In genomic region chr6:52102699-52103098, GRCm38 (mm10) we compare ENCODE assay signal across 12 mouse cellular contexts. TPM values are rescaled to one million over a fixed set of nuclear protein-coding genes. Genes with fewer than 3 reads are reported as not detected.
DNase-seq lines count a peak whose midpoint lies in the region; ATAC-seq and TF ChIP-seq lines count a peak whose summit lies in the region.
"Had no signal": no experiment of that assay in that cellular context is flagged by ENCODE, and none has a peak within 500 bp of the region (broad histone marks: within the 10 kb centered on the region; RNA-seq: fewer than 3 reads in every experiment).

No protein-coding gene starts in this region.

- no peak overlapping the region for H3K27ac ChIP-seq in heart, embryonic 16.5 days (ENCODE audit: low read length)
- no peak overlapping the region for H3K27ac ChIP-seq in heart, embryonic 10.5 days
- no peak overlapping the region for H3K27ac ChIP-seq in lung, embryonic 14.5 days (ENCODE audit: low read depth)
- no peak overlapping the region for H3K27ac ChIP-seq in forebrain, embryonic 16.5 days (ENCODE audit: low read length)
- H3K27ac ChIP-seq: forebrain, embryonic 15.5 days had no signal

- H3K9me3 ChIP-seq in heart, embryonic 16.5 days (replicated peaks; ENCODE audit: control insufficient read depth, low read length), result no peaks in the 10 kb centered on the region
- H3K9me3 ChIP-seq in heart, embryonic 10.5 days, result no peaks in the 10 kb centered on the region
- no peaks in the 10 kb centered on the region for H3K9me3 ChIP-seq in lung, embryonic 14.5 days (ENCODE audit: low read depth, low read length)
- no peaks in the 10 kb centered on the region for H3K9me3 ChIP-seq in forebrain, embryonic 16.5 days (ENCODE audit: control insufficient read depth, low read length)
- H3K9me3 ChIP-seq: forebrain, embryonic 15.5 days had no signal

- H3K27me3 ChIP-seq in heart, embryonic 16.5 days (ENCODE audit: control insufficient read depth, insufficient read depth, low read length), result peaks cover 15% of the 10 kb centered on the region
- peaks cover 36% of the 10 kb centered on the region for H3K27me3 ChIP-seq in heart, embryonic 10.5 days (ENCODE audit: insufficient read depth, poor library complexity, severe bottlenecking)
- H3K27me3 ChIP-seq in lung, embryonic 14.5 days (ENCODE audit: insufficient read depth, low read length), result no peaks in the 10 kb centered on the region
- no peaks in the 10 kb centered on the region for H3K27me3 ChIP-seq in forebrain, embryonic 16.5 days (replicated peaks; ENCODE audit: control insufficient read depth, insufficient read depth, low read length)
- H3K27me3 ChIP-seq: CH12.LX had no signal

- H3K4me3 ChIP-seq in heart, embryonic 16.5 days (ENCODE audit: low read length), result no peak overlapping the region
- H3K4me3 ChIP-seq in heart, embryonic 10.5 days, result no peak overlapping the region
- no peak overlapping the region for H3K4me3 ChIP-seq in lung, embryonic 14.5 days (ENCODE audit: low read depth, low read length)
- H3K4me3 ChIP-seq in forebrain, embryonic 16.5 days (replicated peaks; ENCODE audit: low read length), result no peak overlapping the region
- H3K4me3 ChIP-seq: forebrain, embryonic 15.5 days had no signal

- 48% methylated on average over 8 of the region's 8 CpGs for WGBS in heart, embryonic 16.5 days
- 56% methylated on average over 8 of the region's 8 CpGs for WGBS in heart, embryonic 10.5 days
- 16% methylated on average over 8 of the region's 8 CpGs for WGBS in lung, embryonic 14.5 days
- 69% methylated on average over 8 of the region's 8 CpGs for WGBS in forebrain, embryonic 16.5 days

- TF ChIP-seq CTCF in lung, embryonic 14.5 days (IDR thresholded peaks at IDR 0.05; ENCODE audit: low read depth), result no peak; the same call in 1 of the 2 replicates

- H3K4me1 ChIP-seq in heart, embryonic 16.5 days (ENCODE audit: control insufficient read depth, insufficient read depth, low read length), result no peaks in the 10 kb centered on the region
- H3K4me1 ChIP-seq in heart, embryonic 10.5 days, result no peaks in the 10 kb centered on the region
- no peaks in the 10 kb centered on the region for H3K4me1 ChIP-seq in lung, embryonic 14.5 days (ENCODE audit: insufficient read depth)
- no peaks in the 10 kb centered on the region; the same call in 1 of the 2 replicates for H3K4me1 ChIP-seq in forebrain, embryonic 16.5 days (replicated peaks; ENCODE audit: control insufficient read depth, insufficient read depth, low read length)
- H3K4me1 ChIP-seq: forebrain, embryonic 15.5 days had no signal

- no peaks in the 10 kb centered on the region for H3K36me3 ChIP-seq in heart, embryonic 16.5 days (ENCODE audit: control insufficient read depth, insufficient read depth)
- no peaks in the 10 kb centered on the region for H3K36me3 ChIP-seq in heart, embryonic 10.5 days
- no peaks in the 10 kb centered on the region for H3K36me3 ChIP-seq in lung, embryonic 14.5 days (ENCODE audit: insufficient read depth)
- H3K36me3 ChIP-seq in forebrain, embryonic 16.5 days (ENCODE audit: control insufficient read depth, insufficient read depth), result no peaks in the 10 kb centered on the region
- H3K36me3 ChIP-seq: forebrain, embryonic 15.5 days had no signal

- no peak for DNase-seq in heart, embryonic 10.5 days (ENCODE audit: low spot score)
- DNase-seq in right cerebral cortex, adult 18-20 months, result peak; percentile 2
- DNase-seq in right cerebral cortex, postnatal 4 days, result no peak
- DNase-seq in lung, embryonic 14.5 days, result peak; percentile 52
- peak; percentile 11 for DNase-seq in yolk sac, embryonic 10.5 days (ENCODE audit: low spot score)
- no peak for DNase-seq in adrenal gland, adult 8-10 months
- DNase-seq: layer of hippocampus, adult 9-11 months had no signal

- no peak for ATAC-seq in heart, embryonic 16.5 days (replicated peaks; ENCODE audit: extremely low read depth, insufficient read depth, low FRiP score)
- ATAC-seq in lung, embryonic 14.5 days (ENCODE audit: insufficient read depth), result no peak
- no peak for ATAC-seq in forebrain, embryonic 16.5 days
- ATAC-seq: forebrain, embryonic 15.5 days had no signal

- no peak overlapping the region for H3K9ac ChIP-seq in heart, embryonic 16.5 days (ENCODE audit: low read length)
- H3K9ac ChIP-seq in lung, embryonic 14.5 days, result no peak overlapping the region
- H3K9ac ChIP-seq in forebrain, embryonic 16.5 days (replicated peaks; ENCODE audit: low read depth, low read length), result no peak overlapping the region
- H3K9ac ChIP-seq: forebrain, embryonic 15.5 days had no signal

- peak overlapping the region; percentile 5 for H3K4me2 ChIP-seq in heart, embryonic 16.5 days (ENCODE audit: low read depth, low read length)
- H3K4me2 ChIP-seq in lung, embryonic 14.5 days, result 0 out of 2 replicates have a peak overlapping the region, but pooled peaks have one; percentile 3
- no peak overlapping the region for H3K4me2 ChIP-seq in forebrain, embryonic 16.5 days (ENCODE audit: low read length)
- H3K4me2 ChIP-seq: forebrain, embryonic 15.5 days had no signal

RNA-seq across cellular contexts. Expression of gene Hoxa1, which starts 55.4 kb away (rescaled TPM):
- 0.44 and 0.68 TPM in 2 replicates for polyA plus RNA-seq in heart, embryonic 16.5 days (2015; fragmentation: Nextera tagmentation; extraction: Ambion mirVana)
- polyA plus RNA-seq in heart, embryonic 10.5 days (2016; fragmentation: Nextera tagmentation; extraction: Ambion mirVana), result 1.00 and 4.1 TPM in 2 replicates
- polyA plus RNA-seq in lung, embryonic 14.5 days (2014; fragmentation: Nextera tagmentation; extraction: Ambion mirVana), result 1.8 and 1.9 TPM in 2 replicates
- 1 to 10 TPM in 1 of 4 experiments, under 1 TPM in 3; 0.23 to 1.1 (median 0.83) TPM for total RNA-seq in adrenal gland, adult 8-10 months (2022)
- polyA plus RNA-seq in forebrain, embryonic 16.5 days (2015; fragmentation: Nextera tagmentation; extraction: Ambion mirVana), result not detected in 2 replicates
- total RNA-seq: monocyte, adult 5-6 weeks had no signal
- polyA plus RNA-seq: forebrain, embryonic 15.5 days had no signal

Comparison
In these comparisons a context has a peak if more than half of its experiments do, and no peak if none do; other contexts are left out.
1. DNase-seq: peak in right cerebral cortex, adult 18-20 months (single experiment), lung, embryonic 14.5 days (single experiment) and yolk sac, embryonic 10.5 days (single experiment); none in heart, embryonic 10.5 days (single experiment), right cerebral cortex, postnatal 4 days (single experiment) and adrenal gland, adult 8-10 months (single experiment).